Mouse (Mus musculus): Measurements from ENCODE around the gene Setd1a. TPM values are rescaled to one million over a fixed set of nuclear protein-coding genes. Genes with fewer than 3 reads are reported as not detected.

Setd1a gene
- total and polyA plus RNA-seq, 3 experiments: 9.2 to 55.9 TPM; not detected in 1

DNA sequence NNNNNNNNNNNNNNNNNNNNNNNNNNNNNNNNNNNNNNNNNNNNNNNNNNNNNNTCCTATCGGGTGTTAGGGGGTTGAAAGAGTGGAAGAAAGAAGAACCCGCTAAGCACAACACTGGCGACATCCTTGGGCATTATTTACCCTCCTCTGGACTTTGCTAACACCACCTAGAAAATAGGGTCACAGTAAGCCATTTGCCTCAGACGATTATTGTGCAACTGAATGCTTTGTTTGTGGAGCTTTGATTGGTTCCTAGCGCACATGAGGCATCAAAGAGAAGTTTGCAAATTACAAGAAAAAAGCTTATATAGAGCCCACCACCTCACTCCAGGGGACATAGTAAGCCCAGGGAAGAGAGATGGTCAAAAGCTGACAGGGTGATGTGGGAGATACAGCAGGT is 32.4 kb downstream of the Setd1a start:
- Histone ChIP-seq H3K9me3 (replicated peaks; ENCODE audit: insufficient read depth, low read length) (no peaks in the 10 kb centered on the region), H3K79me2 (ENCODE audit: control insufficient read depth, insufficient read depth, low read length, poor library complexity) (peaks cover 1% of the 10 kb centered on the region; the same call in 1 of the 2 replicates), H3K27ac (ENCODE audit: control insufficient read depth, low read depth, low read length) (peak overlapping the region; percentile 43), H3K4me1 (ENCODE audit: control insufficient read depth in 1 of 2, insufficient read depth in 2 of 2, low read length in 2 of 2) (peaks cover 17 to 46% of the 10 kb centered on the region in 2 experiments), H3K27me3 (ENCODE audit: control insufficient read depth in 1 of 2, insufficient read depth in 2 of 2, low read length in 2 of 2) (no peaks in the 10 kb centered on the region), H3K9ac (ENCODE audit: control insufficient read depth, low read depth, low read length, poor library complexity, severe bottlenecking) (no peak overlapping the region), H3K36me3 (ENCODE audit: control insufficient read depth in 1 of 2, insufficient read depth in 2 of 2, low read length in 2 of 2) (peaks cover 0 to 27% of the 10 kb centered on the region in 2 experiments; a peak in 2 of 4 replicates), H3K4me3 (ENCODE audit: control insufficient read depth in 1 of 2, insufficient read depth in 1 of 2, low read depth in 2 of 2, low read length in 2 of 2) (no peak overlapping the region)
- no peak for TF ChIP-seq USF2 (IDR thresholded peaks at IDR 0.05; ENCODE audit: borderline replicate concordance in 1 of 2, insufficient read depth in 1 of 2, low read depth in 1 of 2, low read length in 2 of 2)
- no peak for TF ChIP-seq KAT2A (conservative IDR thresholded peaks at IDR 0.05; ENCODE audit: low read depth, low read length)
- TF ChIP-seq CTCF (IDR thresholded peaks at IDR 0.05 in 2 of 3, conservative IDR thresholded peaks at IDR 0.05 in 1 of 3; ENCODE audit: control insufficient read depth in 1 of 3, insufficient read depth in 1 of 3, low read depth in 2 of 3, low read length in 3 of 3, poor library complexity in 1 of 3, severe bottlenecking in 1 of 3): no peak
- no peak for TF ChIP-seq USF1 (IDR thresholded peaks at IDR 0.05; ENCODE audit: low read depth, low read length)
- no peak for TF ChIP-seq MEF2A (IDR thresholded peaks at IDR 0.05; ENCODE audit: extremely low read depth, insufficient replicate concordance, low read depth, low read length, poor library complexity, severe bottlenecking)
- no peak for TF ChIP-seq RAD21 (IDR thresholded peaks at IDR 0.05; ENCODE audit: low read depth, low read length)
- TF ChIP-seq ZNF384 (IDR thresholded peaks at IDR 0.05; ENCODE audit: low read depth, low read length): no peak
- no peak for TF ChIP-seq TCF12 (IDR thresholded peaks at IDR 0.05; ENCODE audit: low read depth, low read length)
- no peak for TF ChIP-seq NELFE (IDR thresholded peaks at IDR 0.05; ENCODE audit: low read depth, low read length)
- no peak for TF ChIP-seq ZMIZ1 (IDR thresholded peaks at IDR 0.05; ENCODE audit: low read depth, low read length)
- TF ChIP-seq ETS1 (IDR thresholded peaks at IDR 0.05; ENCODE audit: low read depth, low read length): no peak
- no peak for TF ChIP-seq BHLHE40 (IDR thresholded peaks at IDR 0.05; ENCODE audit: borderline replicate concordance, low read depth, low read length)
- TF ChIP-seq MXI1 (IDR thresholded peaks at IDR 0.05; ENCODE audit: low read depth, low read length): no peak
- no peak for TF ChIP-seq SMC3 (IDR thresholded peaks at IDR 0.05; ENCODE audit: low read depth, low read length)
- TF ChIP-seq SIN3A (IDR thresholded peaks at IDR 0.05; ENCODE audit: low read length): no peak
- TF ChIP-seq MAZ (IDR thresholded peaks at IDR 0.05; ENCODE audit: low read depth, low read length): no peak
- no peak for TF ChIP-seq GATA1 (IDR thresholded peaks at IDR 0.05; ENCODE audit: low read depth, low read length)
- no peak for TF ChIP-seq ELF1 (IDR thresholded peaks at IDR 0.05; ENCODE audit: low read depth, low read length)
- no peak for TF ChIP-seq TAL1 (IDR thresholded peaks at IDR 0.05; ENCODE audit: low read length)
- TF ChIP-seq POLR2AphosphoS2 (IDR thresholded peaks at IDR 0.05; ENCODE audit: low read length): no peak
- peak; percentile 44 for DNase-seq (ENCODE audit: low read depth, low spot score)

DNA sequence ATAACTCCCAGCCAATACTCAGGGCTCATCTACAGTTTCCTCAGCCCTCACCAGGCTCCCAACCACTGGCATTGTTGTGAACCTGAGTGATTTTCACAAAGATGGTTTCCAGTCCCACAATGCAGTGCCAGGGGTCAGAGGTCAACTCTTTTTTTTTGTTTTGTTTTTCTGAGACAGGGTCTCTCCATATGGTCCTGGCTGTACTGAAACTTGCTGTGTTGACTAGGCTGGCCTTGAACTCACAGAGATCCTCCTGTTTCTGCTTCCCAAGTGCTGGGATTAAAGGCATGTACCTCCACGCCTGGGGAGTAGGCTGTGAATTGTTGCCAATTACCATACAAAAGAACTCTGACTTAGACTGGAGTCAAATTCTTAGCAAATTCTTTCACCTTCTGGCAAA is 33.4 kb downstream of the Setd1a start:
- no peak overlapping the region for H3K27ac ChIP-seq (ENCODE audit: control insufficient read depth, low read depth, low read length)
- TF ChIP-seq SIN3A (IDR thresholded peaks at IDR 0.05; ENCODE audit: low read length): no peak
- no peak for TF ChIP-seq MAFK (IDR thresholded peaks at IDR 0.05; ENCODE audit: borderline replicate concordance, low read depth, low read length)
- no peak for TF ChIP-seq MAX (IDR thresholded peaks at IDR 0.05; ENCODE audit: low read length)
- no peak for TF ChIP-seq MYB (IDR thresholded peaks at IDR 0.05; ENCODE audit: low read depth, low read length)
- peaks cover 17 to 38% of the 10 kb centered on the region in 2 experiments for H3K4me1 ChIP-seq (ENCODE audit: control insufficient read depth in 1 of 2, insufficient read depth in 2 of 2, low read length in 2 of 2)

More for the DNA sequence above, 33.4 kb downstream of the Setd1a start:
- Histone ChIP-seq H3K36me3 (ENCODE audit: control insufficient read depth in 1 of 2, insufficient read depth in 2 of 2, low read length in 2 of 2) (peaks cover 0 to 23% of the 10 kb centered on the region in 2 experiments; a peak in 2 of 4 replicates), H3K9me3 (replicated peaks; ENCODE audit: insufficient read depth, low read length) (no peaks in the 10 kb centered on the region), H3K27me3 (ENCODE audit: control insufficient read depth in 1 of 2, insufficient read depth in 2 of 2, low read length in 2 of 2) (no peaks in the 10 kb centered on the region), H3K4me3 (ENCODE audit: control insufficient read depth in 1 of 2, insufficient read depth in 1 of 2, low read depth in 2 of 2, low read length in 2 of 2) (no peak overlapping the region), H3K9ac (ENCODE audit: control insufficient read depth, low read depth, low read length, poor library complexity, severe bottlenecking) (no peak overlapping the region), H3K79me2 (ENCODE audit: control insufficient read depth, insufficient read depth, low read length, poor library complexity) (peaks cover 1% of the 10 kb centered on the region; the same call in 1 of the 2 replicates)
- DNase-seq (ENCODE audit: low read depth, low spot score): no peak
